Mouse (Mus musculus) testis, postnatal 14 days (tissue): ENCODE measurements around the gene Ccnd3.
"Not testable (repeated sequence)": the region's sequence is repeated elsewhere in the genome, so short reads cannot be mapped to it uniquely, and the experiment has no call there.

Experiments used
- DNase-seq: peaks from one replicate; pipeline ENCODE4 v3.0.0; 2021; ENCODE audit warnings: low spot score

Ccnd3 gene

GRCm38 (mm10) chr17:47618556-47619311, 113.9 kb downstream of the Ccnd3 start:
- DNase-seq = no peak

- no peak for DNase-seq
Observed at GRCm38 (mm10) chr17:47622912-47623554, 118.2 kb downstream of the Ccnd3 start.

- not testable (repeated sequence) for DNase-seq
Observed at GRCm38 (mm10) chr17:47624572-47624971, 119.7 kb downstream of the Ccnd3 start.

- no peak for DNase-seq
Observed at GRCm38 (mm10) chr17:47625088-47625487, 120.2 kb downstream of the Ccnd3 start.

GRCm38 (mm10) chr17:47626031-47626430, 121.2 kb downstream of the Ccnd3 start:
- no peak for DNase-seq

- no peak for DNase-seq
Observed at GRCm38 (mm10) chr17:47627791-47628190, 122.9 kb downstream of the Ccnd3 start.

GRCm38 (mm10) chr17:47628851-47629676, 124.2 kb downstream of the Ccnd3 start:
- DNase-seq = peak; percentile 97

GRCm38 (mm10) chr17:47629717-47630677, 125.1 kb downstream of the Ccnd3 start:
- DNase-seq = peak; percentile 74

GRCm38 (mm10) chr17:47630678-47631065, 125.8 kb downstream of the Ccnd3 start, which contains the start of gene Usp49:
Usp49 (plus strand) TSS chr17:47630690.
- DNase-seq = no peak

- no peak for DNase-seq
Observed at GRCm38 (mm10) chr17:47632181-47632840, 127.5 kb downstream of the Ccnd3 start.

GRCm38 (mm10) chr17:47633999-47634770, 129.3 kb downstream of the Ccnd3 start:
- no peak for DNase-seq

- no peak for DNase-seq
Observed at GRCm38 (mm10) chr17:47642992-47643391, 138.1 kb downstream of the Ccnd3 start.

- DNase-seq = no peak
Observed at GRCm38 (mm10) chr17:47646683-47647082, 141.8 kb downstream of the Ccnd3 start.

- no peak for DNase-seq
Observed at GRCm38 (mm10) chr17:47648966-47649365, 144.1 kb downstream of the Ccnd3 start.
